Mouse (Mus musculus): ENCODE measurements around the gene Tac2.

The Tac2 gene

DNA sequence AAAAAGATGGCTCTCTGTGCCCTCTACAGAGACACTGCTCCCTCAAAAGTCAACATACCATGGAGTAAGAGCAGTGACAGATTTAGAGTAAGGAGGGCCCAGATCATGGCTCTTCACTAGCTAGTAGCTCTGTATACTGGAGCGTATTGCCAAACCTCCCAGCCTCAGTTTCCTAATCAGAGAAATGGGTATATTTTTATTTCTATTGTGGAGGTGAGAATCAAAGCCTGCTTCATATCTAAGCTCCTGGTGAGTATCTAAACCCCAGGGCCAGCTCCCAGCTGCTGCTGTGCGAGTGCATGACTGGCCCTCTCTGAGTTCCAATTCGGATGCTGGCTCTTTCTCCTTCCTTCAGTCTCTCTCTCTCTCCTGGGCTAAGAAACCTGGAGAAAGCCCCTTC is at the start of gene Tac2:
TSS of gene Tac2 (plus strand) at position 301 of the 400 bp plus-strand sequence.
- no peak for DNase-seq

DNA sequence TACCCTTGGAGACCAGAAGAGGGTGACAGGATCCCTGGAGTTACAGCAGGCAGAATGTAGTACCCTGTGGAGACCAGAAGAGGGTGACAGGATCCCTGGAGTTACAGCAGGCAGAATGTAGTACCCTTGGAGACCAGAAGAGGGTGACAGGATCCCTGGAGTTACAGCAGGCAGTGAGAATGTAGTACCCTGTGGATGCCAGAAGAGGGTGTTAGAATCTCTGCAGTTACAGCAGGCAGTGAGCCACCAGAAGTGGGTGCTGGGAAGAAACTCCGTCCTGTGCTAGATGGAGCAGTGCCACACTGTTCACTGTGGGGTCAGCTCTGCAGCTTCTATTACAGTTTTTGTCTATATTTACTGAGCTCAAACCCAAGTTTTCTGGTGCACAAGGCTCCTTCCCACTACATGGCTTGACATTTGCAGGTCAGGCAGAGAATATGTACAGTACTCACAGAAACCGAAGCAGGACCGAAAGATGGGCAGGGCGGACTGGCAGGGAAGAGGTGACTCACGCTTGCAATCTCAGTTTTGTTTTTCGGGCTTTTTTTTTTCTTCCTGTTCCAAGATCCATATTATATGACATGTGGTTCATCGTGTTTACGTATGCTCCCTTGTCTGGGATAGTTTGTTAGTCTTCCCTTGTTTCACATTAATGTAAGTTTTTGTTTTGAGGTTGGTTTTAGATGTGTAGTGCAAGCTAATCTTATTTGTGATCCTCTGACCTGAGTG is 49.3 kb upstream of the Tac2 start:
- peak; percentile 84 to 91 for DNase-seq

DNA sequence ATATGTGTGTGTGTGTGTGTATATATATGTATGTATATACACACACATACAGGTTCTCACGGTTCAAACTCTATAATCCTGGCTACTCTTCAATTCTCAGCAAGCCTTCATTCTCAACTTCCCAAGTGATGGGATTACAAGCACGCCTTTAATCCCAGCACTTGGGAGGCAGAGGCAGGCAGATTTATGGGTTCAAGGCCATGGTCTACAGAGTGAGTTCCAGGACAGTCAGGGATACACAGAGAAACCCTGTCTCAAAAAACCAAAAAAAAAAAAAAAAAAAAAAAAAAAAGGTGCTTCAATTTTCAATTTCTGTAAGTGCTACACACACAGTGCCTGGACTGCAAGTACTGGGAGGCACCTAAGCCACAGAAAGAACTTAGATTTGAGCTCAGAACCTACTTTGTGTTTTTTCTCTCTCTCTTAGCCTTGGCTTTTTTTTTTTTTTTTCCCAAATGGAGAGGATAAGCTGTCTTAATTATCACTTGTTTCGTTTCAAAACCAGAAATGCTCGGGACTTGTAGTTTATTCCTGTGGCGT is 48.3 kb upstream of the Tac2 start:
- no peak for DNase-seq

DNA sequence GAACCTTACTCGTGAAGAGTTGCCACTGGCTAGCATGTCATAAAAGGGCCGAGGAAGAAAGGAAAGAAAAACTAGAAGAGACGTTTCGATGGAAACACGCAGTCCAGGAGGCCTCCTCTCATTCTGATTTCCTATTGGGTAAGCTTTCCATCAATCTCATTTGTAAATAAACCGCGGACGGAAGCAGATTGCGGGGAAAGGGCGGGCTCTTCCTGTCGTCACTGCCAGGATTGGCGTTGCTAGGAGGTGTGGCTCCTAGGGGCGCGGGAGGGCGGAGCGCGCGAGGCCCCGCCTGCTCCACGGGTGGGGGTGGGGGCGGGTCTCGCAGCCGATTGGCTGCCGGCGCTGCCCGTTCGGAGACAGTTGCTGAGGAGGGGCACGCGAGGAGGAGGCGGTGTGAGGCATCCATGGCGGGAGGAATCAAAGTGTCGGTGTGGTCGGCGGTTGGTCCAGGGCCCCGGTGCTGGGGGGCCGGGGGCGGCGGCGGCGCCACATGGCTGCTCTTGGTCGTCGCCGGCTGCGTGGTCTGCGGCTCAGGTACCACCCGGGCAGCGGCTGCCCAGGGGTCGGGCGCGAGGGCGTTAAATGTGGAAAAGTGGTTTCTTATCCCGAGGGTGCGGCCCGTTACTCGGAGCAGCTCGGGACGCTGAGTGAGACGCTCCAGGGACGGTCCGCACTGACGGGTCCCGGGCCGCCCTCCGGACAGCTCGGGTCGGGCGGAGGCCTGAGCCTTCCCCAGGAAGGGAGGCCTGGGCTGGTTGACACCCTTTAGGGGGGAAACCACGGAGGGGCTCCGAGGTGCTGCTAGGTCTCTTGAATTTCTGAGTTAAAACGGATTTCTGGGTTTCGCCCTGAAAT is 47.4 kb upstream of the Tac2 start:
- DNase-seq: peak; percentile 91 to 96

DNA sequence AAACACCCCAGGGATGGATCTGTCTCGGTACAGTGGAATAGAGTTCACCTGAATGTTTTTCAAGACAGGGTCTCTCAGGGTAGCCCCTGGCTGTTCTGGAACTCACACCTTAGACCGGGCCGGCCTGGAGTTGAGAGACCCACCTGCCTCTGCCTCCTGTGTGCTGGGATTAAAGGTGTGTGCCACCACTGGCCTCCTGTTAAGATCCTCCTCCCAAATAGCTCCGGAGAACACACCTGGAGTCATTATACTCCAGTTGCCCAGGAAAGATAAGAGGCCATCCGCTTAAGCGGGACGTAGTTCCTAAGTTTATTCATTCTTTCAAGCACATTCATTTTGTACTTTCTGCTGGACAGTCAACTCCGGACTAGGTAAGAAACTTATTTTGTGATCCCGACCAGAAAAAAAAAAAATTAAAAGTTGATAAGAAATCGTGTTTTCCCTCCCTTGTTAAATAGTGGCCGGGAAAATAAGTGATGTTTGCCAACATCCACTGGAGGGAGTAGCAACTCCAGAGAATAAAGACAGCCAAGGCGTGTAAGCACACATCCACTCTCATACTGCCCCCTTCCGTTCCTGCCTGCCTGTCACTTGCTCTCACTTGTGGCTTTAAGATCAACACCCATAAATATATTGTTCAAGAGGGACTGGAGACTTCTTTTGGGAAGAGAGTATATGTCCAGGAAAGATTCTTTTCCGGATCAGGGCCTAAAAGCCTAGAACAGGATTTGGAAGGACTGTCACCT is 46.5 kb upstream of the Tac2 start:
- peak; percentile 16 to 72 for DNase-seq

DNA sequence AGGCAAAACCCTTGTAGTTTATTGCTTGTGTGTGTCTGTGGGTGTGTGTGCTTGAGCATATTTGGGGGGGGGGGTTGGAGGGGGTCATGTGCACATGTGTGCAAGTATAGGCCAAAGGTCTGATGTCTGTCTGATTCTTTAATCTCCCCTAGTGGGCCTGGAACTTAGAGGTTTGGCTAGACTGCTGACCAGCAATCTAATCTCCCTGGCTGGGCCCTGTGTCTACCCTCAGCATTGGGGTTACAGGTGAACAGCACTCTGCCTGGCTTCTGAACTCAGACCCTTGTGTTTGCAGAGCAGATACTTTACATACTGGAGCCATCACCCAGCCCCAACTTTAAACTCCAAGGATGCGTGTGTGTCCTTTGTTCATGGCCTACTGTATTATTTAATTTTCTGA is 45.1 kb upstream of the Tac2 start:
- DNase-seq: no peak

DNA sequence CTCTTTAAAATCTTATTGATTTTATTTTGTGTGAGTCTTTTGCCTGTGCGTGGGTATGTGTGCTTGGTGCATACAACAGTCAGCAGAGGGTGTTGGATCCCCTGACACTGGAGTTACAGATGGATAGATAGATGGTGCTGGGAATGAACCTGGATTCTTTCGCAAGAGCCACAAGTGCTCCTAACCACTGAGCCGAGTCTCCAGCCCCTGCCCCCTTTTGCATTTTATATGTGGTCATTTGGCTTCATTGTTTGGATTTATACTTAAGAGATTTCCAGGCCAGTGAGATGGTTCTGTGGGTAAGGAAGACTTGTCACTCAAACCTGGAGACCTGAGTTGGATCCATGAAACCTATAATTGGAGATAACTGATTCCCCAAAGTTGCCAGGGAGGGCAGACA is 44.4 kb upstream of the Tac2 start:
- DNase-seq: no peak

DNA sequence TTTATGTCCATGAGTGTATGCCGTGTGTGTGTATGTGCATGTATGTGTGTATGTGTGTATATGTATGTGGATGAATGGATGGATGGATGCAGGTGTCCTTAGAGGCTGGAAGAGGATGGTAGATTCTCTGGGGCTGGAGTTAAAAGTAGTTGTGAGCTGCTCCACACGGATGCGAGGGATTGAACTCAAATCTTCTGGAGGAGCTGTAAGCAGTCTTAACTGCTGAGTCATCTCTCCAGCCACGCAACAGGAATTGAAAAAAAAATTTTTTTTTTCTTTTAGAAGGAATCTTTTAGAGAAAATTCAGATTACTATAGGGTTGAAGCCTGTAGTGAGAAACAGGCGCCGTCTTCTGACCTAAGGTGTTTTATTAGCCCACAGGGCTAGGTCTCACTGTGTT is 41.4 kb upstream of the Tac2 start:
- DNase-seq: no peak

DNA sequence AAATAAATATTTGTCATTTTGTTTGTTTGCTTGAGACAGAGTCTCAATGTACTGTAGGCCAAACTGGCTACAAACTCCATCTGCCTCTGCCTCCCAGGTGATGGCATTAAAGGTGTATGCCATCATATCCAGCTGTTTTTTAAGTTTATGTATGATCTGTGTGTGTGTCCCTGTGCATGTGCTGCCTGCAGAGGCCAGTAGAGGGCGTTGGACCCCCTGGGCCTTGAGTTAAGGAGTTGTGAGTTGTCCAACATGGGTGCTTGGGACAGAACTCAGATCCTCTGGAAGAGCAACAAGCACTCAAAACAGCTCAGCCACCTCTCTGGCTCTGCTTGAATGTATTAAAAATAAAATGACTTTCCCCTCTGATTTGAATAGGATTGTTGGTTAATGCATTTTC is 33.2 kb upstream of the Tac2 start:
- no peak for DNase-seq

DNA sequence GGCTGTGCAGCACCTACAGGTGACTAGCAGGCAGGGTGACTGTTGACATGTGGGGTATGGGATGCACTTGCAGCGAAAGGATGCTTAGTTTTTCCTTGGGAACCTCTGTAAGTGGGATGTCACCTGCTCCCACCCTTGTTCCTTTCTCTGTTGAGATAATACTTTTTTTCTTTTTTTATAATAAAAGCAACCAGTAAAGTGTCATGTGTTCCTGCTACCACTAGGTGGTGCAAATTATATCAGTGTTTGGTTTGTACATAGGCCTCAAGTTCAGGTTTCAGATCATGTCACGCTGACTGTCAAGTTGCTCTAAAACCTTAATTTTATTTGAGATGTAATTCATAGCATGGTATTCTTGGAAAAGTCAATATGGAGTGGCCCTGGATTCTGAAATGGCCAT is 29.6 kb upstream of the Tac2 start:
- peak in 1 of 2 experiments; percentile 26 for DNase-seq

DNA sequence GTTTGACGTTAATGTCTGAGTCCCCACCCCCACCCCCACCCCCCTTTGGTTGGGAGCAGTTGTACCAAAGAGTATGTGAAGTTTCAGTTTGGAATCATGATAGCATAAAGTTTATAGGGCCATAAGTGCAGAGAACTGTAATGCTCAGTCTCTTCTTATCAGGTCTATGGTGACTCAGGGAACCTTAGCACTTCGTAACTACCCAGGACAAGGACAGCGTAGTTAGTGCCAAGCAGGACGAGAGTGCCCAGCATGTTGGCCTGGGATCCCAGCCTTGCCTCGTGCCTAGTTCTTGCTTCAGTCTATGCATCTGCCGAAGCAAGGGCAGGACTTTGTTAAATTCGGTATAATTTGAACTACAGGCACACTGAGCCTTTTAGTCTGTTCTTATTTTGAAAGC is 28.5 kb upstream of the Tac2 start:
- no peak for DNase-seq

DNA sequence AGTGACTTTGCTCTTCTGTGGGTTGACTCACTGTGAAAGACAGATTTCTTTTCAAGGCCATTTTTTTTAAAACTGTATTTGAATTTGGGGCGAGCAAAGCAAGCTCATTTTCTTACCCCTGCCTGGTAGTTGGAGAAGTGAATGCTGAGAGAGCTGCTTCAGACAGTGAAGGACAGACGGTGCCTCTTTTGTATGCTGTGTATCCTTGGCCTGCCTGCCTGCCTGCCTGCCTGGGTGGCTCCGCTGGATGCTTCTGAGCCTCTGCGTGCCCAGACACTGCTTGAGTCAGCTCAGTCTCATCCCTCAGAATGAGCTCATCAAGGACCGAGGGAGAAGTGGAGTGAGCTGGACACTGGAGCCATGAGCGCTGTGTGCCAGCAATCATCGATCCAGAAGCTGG is 25.3 kb upstream of the Tac2 start:
- DNase-seq: no peak

DNA sequence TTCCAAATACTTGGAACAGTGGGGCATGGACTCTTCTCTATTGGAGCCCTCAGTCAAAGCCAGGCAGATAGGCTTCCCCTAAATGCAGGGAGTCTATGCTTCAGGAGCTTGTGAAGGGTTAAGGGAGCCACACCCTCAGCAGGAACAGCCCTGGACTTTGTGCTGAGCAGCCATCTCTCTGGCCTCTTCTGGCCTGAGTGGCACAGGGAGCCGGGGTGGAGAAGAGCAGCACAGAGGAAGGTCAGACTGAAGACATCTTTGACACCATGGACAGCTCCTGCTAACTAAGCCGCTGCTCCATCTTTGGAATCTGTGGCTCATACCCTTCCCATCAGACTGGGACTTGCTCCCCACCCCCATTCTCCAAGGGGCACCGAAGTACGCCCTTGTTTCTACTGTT is 21.0 kb upstream of the Tac2 start:
- no peak for DNase-seq

DNA sequence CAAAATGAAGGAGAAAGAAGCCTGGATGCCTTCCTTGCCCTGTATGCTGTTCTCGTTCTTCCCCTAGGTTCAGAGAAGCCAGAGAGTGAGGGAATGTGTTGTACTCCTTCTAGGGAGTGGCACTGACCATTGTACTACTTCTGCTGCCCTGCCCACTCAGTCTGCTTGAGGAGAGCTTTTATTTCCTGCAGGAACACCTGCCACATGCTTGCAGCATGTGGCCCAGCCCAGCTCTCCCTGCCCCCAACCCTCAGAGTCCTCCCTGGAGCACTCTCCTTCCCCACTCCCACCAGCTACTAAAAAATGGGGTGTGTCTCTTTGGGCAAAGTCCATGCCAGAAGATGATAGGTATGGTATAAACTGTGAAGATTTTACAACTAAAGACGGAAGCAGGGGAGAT is 20.0 kb upstream of the Tac2 start:
- DNase-seq: no peak

DNA sequence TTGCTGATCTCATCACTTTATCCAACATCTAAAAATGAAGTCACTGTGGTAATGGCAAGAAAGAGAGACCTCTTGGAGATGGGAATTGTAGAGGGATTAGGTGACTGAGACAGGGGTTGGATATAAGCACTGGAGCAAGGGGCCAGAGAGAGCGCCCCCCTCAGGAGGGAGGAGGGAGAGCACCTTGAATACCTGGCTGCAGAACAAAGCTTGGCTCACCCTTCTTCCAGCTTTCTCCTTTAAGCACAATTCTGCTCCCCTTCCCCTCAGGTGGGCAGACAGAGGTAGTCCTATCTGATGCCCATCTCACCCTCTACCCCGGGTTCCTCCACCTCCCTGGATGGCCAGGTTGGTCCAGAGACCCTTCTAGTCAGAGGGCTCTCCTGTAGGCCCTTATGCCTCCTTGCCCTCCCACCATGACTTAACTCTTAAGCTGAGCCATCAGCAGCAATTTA is 19.5 kb upstream of the Tac2 start, which contains the start of gene Myo1a:
TSS of gene Myo1a (plus strand) at position 405 of the 455 bp plus-strand sequence.
- DNase-seq: no peak

DNA sequence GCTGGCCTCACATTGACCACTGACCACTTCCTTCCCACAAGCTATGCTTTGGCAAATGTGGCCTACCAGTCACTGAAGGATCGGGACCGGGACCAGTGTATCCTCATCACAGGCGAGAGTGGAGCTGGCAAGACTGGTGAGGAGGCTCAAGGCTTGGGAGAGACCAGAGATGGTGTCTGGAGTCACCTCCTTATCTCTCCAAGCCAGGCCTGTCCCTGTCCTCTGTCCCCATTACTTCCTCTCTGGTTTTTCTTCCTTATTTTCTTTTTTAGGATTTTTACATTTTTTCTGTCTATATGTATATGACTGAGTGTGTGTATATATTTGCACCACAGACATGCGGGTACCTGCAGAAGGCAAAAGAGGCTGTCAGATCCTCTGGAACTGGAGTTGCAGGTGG is 18.5 kb upstream of the Tac2 start:
- DNase-seq: no peak

DNA sequence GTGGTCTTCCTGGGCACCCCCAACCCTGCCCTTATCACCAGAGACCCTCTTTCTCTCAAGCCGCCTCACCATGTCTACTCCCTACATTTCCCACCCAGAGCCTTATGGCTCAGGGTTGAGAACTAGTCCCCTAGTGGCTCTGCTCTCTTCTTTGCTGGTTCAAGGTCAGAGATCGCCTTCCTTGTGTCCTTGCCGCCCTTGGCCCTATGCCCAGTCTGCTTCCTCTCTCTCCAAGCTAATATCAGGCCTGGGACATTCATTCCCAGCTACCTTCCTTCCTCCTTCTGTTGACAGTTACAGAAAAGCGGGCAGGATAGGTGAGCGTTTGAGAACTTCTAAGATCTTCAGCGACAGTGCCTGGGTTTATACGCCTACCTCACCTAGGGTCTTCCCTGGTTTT is 16.6 kb upstream of the Tac2 start:
- DNase-seq: no peak

DNA sequence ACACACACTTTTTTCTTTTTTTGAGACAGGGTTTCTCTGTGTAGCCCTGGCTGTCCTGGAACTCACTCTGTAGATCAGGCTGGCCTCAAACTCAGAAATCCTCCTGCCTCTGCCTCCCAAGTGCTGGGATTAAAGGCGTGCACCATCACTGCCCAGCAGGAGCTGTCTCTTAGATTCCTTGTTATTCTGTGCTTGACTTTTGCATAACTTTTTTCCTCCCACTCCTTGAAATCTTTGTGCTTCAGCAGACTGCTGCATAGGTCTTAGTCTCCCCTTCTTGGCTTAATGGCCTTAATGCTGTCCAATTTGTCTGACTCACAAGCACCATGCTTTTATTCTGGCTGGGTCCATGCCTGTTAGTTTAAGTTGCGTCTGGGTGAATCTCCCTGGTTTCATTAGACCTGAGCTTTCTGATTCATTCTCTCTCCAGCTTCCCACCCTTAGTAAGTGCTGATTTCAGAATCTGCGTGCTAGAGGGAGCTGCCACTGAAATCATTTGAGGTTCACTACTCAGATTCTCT is 15.4 kb upstream of the Tac2 start:
- DNase-seq: no peak

DNA sequence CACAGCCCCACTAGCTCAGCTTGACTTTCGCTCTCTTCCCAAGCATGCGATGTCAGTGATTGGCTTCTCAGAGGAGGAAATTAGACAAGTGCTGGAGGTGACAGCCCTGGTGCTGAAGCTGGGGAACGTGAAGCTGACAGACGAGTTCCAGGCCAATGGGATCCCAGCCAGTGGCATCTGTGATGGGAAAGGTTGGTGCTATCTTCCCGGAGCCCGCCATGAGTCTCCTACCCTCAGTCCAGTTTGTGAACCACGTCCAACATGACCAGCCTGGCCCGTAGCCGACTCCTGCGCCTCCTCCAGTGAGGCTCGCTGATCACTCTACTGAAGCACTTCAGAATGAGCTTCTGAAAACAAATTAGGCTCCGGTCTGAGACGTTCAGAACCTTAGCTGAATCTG is 13.9 kb upstream of the Tac2 start:
- DNase-seq: peak; percentile 21 to 46

DNA sequence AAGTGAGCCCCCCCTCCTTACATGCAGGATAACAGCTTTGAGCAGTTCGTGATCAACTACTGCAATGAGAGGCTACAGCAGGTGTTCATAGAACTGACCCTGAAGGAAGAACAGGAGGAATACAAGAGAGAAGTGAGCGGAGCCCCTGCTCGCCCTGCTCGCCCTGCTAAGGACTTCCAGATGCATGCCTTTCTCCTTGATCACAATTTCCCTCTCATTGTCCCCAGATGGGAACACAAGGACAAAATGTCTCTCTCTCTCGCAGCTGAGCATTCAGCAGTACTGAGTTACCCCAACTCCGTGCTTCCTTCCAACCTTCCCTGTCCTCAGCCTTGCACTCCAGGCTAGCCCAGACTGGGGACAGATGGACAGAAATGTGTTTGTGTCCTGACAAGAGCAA is 11.5 kb upstream of the Tac2 start:
- no peak for DNase-seq

DNA sequence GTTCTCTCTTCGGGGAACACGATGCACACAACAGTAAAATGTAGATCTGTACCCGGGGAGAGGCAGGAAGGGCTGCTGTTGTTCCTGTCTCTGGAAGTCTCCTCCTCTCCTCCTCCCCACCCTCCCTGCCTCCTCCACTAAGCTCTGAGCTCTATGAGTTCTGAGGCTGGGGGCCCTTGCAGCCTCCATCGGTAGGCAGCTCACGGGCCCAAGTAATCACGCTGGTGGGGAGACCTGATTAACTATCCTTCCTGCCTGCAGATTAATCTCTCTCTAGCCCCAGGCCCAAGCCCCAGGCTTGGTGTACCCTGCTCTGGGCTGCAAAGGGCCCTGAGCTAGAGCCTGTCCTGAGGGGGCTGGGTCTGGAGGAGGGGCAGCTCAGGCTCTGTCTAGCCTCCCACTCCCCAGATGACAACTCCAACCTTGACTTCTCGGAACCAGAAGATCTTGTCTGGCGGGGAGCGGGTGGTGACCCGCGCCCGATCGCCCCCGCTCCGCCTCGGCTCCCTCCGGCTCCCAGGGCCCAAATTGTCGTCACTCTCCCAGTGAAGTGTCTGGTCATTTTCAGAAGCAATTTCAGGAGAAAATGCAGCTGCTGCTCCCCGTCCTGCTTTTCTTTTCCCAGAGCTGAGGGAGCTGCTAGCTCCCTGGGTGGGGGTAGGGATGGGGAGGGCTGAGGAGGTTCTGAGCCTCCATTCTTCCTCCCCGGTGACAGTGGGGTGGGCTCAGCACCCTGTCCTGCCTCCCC is 2.4 kb upstream of the Tac2 start:
- no peak for DNase-seq

DNA sequence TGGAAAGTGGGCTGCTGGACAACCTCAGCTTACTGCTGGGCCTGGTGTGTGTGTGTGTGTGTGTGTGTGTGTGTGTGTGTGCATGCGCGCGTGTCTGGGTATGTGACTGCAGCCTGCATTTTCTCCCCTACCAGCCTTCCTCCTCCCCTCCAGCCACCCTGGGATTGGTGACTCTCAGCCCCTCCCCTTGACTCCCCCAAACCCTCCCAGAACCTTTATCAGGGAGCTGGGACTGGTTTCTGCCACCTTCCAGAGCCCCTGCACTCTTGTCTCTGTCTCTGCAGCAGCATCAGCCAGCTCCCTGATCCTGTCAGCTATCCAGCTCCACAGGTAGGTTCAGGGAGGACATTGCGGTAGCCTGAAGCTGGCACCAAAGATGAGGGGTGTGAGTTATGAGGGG is 858 bp downstream of the Tac2 start:
- DNase-seq: no peak
